Mouse (Mus musculus): ENCODE data around the gene Acads.
A peak's percentile ranks its signal among the peaks of the same experiment; 100 is the strongest.

Acads gene

GRCm38 (mm10) chr5:115072143-115072542, 47.0 kb downstream of the Acads start:
- DNase-seq (ENCODE audit: low read depth, low spot score) = peak; percentile 71

- DNase-seq (ENCODE audit: low read depth, low spot score) = no peak
Measured at GRCm38 (mm10) chr5:115071096-115071901, 47.8 kb downstream of the Acads start.

DNA sequence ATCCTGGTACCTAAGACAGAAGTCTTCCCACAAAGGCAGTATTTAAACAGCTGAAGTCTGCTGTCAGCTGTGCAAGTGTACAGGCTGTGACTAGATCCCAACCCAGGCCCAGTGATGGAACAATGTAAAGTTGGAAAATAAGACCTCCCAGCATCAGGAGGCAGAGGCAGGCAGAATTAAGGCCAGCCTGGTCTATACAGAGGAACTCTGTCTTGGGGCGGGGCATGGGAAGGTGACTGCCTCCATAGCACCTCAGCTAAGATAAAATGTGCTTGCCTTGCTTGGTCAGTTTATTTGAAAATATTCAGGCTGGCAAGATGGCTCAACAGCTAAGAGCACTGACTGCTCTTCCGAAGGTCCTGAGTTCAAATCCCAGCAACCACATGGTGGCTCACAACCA, 48.7 kb downstream of the Acads start:
- DNase-seq (ENCODE audit: low read depth, low spot score) = no peak

GRCm38 (mm10) chr5:115069611-115070010, 49.5 kb downstream of the Acads start:
- DNase-seq (ENCODE audit: low read depth, low spot score) = no peak

GRCm38 (mm10) chr5:115068671-115069421, 50.3 kb downstream of the Acads start:
- DNase-seq (ENCODE audit: low read depth, low spot score) = no peak

DNA sequence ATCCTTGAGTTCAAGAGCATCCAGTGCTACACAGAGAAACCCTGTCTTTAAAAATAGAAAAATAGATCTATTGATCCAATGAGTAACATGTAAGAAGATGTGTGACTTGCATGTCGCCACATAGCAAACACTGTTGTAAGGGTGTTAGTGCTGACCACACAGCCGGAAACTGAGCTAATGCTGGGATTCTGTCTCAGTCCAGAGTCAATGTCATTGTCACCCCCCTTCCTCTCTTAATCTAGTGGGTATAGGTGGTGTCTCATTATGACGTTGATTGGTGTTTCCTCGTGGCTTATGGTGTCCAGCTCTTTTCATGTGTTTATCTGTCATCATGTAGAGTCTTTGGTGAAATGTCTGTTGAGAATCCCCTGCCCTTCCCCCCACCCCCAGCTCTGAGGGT, 52.9 kb downstream of the Acads start:
- no peak for DNase-seq (ENCODE audit: low read depth, low spot score)

- DNase-seq (ENCODE audit: low read depth, low spot score) = no peak
Measured at GRCm38 (mm10) chr5:115063391-115063790, 55.8 kb downstream of the Acads start.

GRCm38 (mm10) chr5:115062566-115062965, 56.6 kb downstream of the Acads start:
- no peak for DNase-seq (ENCODE audit: low read depth, low spot score)

- no peak for DNase-seq (ENCODE audit: low read depth, low spot score)
Measured at GRCm38 (mm10) chr5:115060977-115061376, 58.2 kb downstream of the Acads start.
